8 mouse cellular contexts compared by ENCODE assay signal in genomic region chr3:95995802-95996428, GRCm38 (mm10). TPM values are rescaled to one million over a fixed set of nuclear protein-coding genes. Genes with fewer than 3 reads are reported as not detected.
DNase-seq lines count a peak whose midpoint lies in the region; ATAC-seq lines count a peak whose summit lies in the region.

TSS of gene Plekho1 (minus strand) at chr3:95996001.

- DNase-seq in CD4-positive, CD25-positive, alpha-beta regulatory T cell, adult 2 months (ENCODE audit: low read depth, low spot score), result peak; percentile 71
- DNase-seq in adrenal gland, postnatal 36 days, result peak; percentile 78 to 88
- peak; percentile 78 for DNase-seq in kidney, postnatal 14 days
- DNase-seq in lung, adult 18-20 months, result peak; percentile 62 to 67
- DNase-seq in thymus, postnatal 14 days, result peak; percentile 71

- H3K4me1 ChIP-seq in heart, embryonic 15.5 days (replicated peaks), result peaks cover 66% of the 10 kb centered on the region
- H3K4me1 ChIP-seq in neural tube, embryonic 15.5 days, result peaks cover 45% of the 10 kb centered on the region

- H3K4me3 ChIP-seq in heart, embryonic 15.5 days, result peak within 1 kb of the TSS; percentile 71
- H3K4me3 ChIP-seq in neural tube, embryonic 15.5 days (replicated peaks), result peak within 1 kb of the TSS; percentile 80

- H3K9me3 ChIP-seq in heart, embryonic 15.5 days (replicated peaks), result no peaks in the 10 kb centered on the region
- H3K9me3 ChIP-seq in neural tube, embryonic 15.5 days (replicated peaks), result no peaks in the 10 kb centered on the region

- peak within 1 kb of the TSS; percentile 64 for H3K4me2 ChIP-seq in heart, embryonic 15.5 days
- peak within 1 kb of the TSS; percentile 77 for H3K4me2 ChIP-seq in neural tube, embryonic 15.5 days

- under 1% methylated on average over 49 of the region's 84 CpGs for WGBS in heart, embryonic 15.5 days
- WGBS in neural tube, embryonic 15.5 days, result under 1% methylated on average over 65 of the region's 84 CpGs

- peaks cover 13% of the 10 kb centered on the region for H3K36me3 ChIP-seq in heart, embryonic 15.5 days
- H3K36me3 ChIP-seq in neural tube, embryonic 15.5 days, result peaks cover 18% of the 10 kb centered on the region

- peak within 1 kb of the TSS; percentile 73 for H3K9ac ChIP-seq in heart, embryonic 15.5 days
- peak within 1 kb of the TSS; percentile 96 for H3K9ac ChIP-seq in neural tube, embryonic 15.5 days (replicated peaks)

- ATAC-seq in erythroid progenitor cell, adult 5-6 weeks (replicated peaks; ENCODE audit: low FRiP score, poor library complexity, severe bottlenecking), result peak; percentile 40; the same call in 1 of the 2 replicates
- peak; percentile 40 for ATAC-seq in heart, embryonic 15.5 days (replicated peaks; ENCODE audit: insufficient number of reproducible peaks, insufficient read depth, low FRiP score, low read depth)
- peak; percentile 72 for ATAC-seq in neural tube, embryonic 15.5 days (ENCODE audit: low FRiP score)

- peak within 1 kb of the TSS; percentile 98 for H3K27ac ChIP-seq in heart, embryonic 15.5 days
- H3K27ac ChIP-seq in neural tube, embryonic 15.5 days (replicated peaks), result peak within 1 kb of the TSS; percentile 98

- H3K27me3 ChIP-seq in heart, embryonic 15.5 days, result no peaks in the 10 kb centered on the region
- no peaks in the 10 kb centered on the region for H3K27me3 ChIP-seq in neural tube, embryonic 15.5 days (replicated peaks)

RNA-seq across cellular contexts. Expression of gene Plekho1, which starts in this region (rescaled TPM):
- 10 to 100 TPM; 18.5 to 29.8 TPM for total RNA-seq in adrenal gland, postnatal 36 days (2021)
- total RNA-seq in erythroid progenitor cell, adult 5-6 weeks (2015; ENCODE audit: low replicate concordance), result 12.6 and 13.4 TPM in 2 replicates
- total RNA-seq in erythroid progenitor cell, adult 5-6 weeks (2017; ENCODE audit: low replicate concordance), result 8.6 and 18.6 TPM in 2 replicates
- 64.3 and 69.6 TPM in 2 replicates for polyA plus RNA-seq in heart, embryonic 15.5 days (2015; fragmentation: Nextera tagmentation; extraction: Ambion mirVana)
- 46.7 and 48.6 TPM in 2 replicates for polyA plus RNA-seq in neural tube, embryonic 15.5 days (2015; fragmentation: Nextera tagmentation; extraction: Ambion mirVana)

Comparison
In these comparisons a context has a peak if more than half of its experiments do, and no peak if none do; other contexts are left out.
1. Peak in every context shown above with its lines: DNase-seq, ATAC-seq, H3K4me3 ChIP-seq and H3K27ac ChIP-seq.